Mouse (Mus musculus) liver, embryonic 14.5 days (tissue): ENCODE measurements around the gene Fh1. TPM values are rescaled to one million over a fixed set of nuclear protein-coding genes. Genes with fewer than 3 reads are reported as not detected.

Experiments used
- ATAC-seq: fragments of 200-750 bp; cut with Nextera tagmentation; 2 replicates; pipeline ENCODE4 v1.8.0; 2017; ENCODE audit warnings: moderate number of reproducible peaks, mild to moderate bottlenecking, moderate library complexity; ENCODE audit not compliant: insufficient read depth
- DNase-seq, 3 experiments: peaks; one replicate each; pipeline ENCODE4 v3.0.0-alpha.2; 2012 to 2013; ENCODE audit warnings: low read depth in 3 of 3, low spot score in 3 of 3
- H3K27ac ChIP-seq: fragments of 300-500 bp; sonication (generic); 2 replicates; pipeline ENCODE4 v1.5.1; 2014; ENCODE audit warnings: moderate library complexity, mild to moderate bottlenecking, control low read depth, inconsistent platforms
- H3K27me3 ChIP-seq: fragments of 300-500 bp; sonication (generic); 2 replicates; pipeline ENCODE4 v1.6.1; 2014; ENCODE audit warnings: mild to moderate bottlenecking, low read length, moderate library complexity; ENCODE audit not compliant: control insufficient read depth, insufficient read depth
- H3K36me3 ChIP-seq: fragments of 300-500 bp; sonication (generic); replicated peaks from 2 replicates; pipeline ENCODE4 v1.6.1; 2014; ENCODE audit warnings: low read depth; ENCODE audit not compliant: control insufficient read depth, insufficient read depth
- H3K4me1 ChIP-seq, 2 experiments: fragments of 200-500 bp in 1 of 2; fragments of 300-500 bp in 1 of 2; sonication (generic) in 1 of 2; replicated peaks; 2 replicates each; pipeline ENCODE4 v1.6.1; 2012 to 2014; ENCODE audit warnings: antibody characterized with exemption in 1 of 2, inconsistent platforms in 1 of 2, low read length in 1 of 2; ENCODE audit not compliant: control insufficient read depth in 2 of 2, insufficient read depth in 2 of 2
- H3K4me2 ChIP-seq: fragments of 300-500 bp; sonication (generic); 2 replicates; pipeline ENCODE4 v1.6.1; 2014; ENCODE audit warnings: low read depth, mild to moderate bottlenecking, control low read depth, moderate library complexity
- H3K4me3 ChIP-seq, 2 experiments: fragments of 200-500 bp in 1 of 2; fragments of 300-500 bp in 1 of 2; sonication (generic) in 1 of 2; 2 replicates each; pipeline ENCODE4 v1.5.1; 2012 to 2014; ENCODE audit warnings: low read depth in 2 of 2, low read length in 2 of 2, mild to moderate bottlenecking in 2 of 2, control low read depth in 1 of 2, inconsistent platforms in 1 of 2, moderate library complexity in 1 of 2; ENCODE audit not compliant: insufficient read depth in 1 of 2
- H3K9ac ChIP-seq: fragments of 300-500 bp; sonication (generic); replicated peaks from 2 replicates; pipeline ENCODE4 v1.6.1; 2014; ENCODE audit warnings: mild to moderate bottlenecking, control low read depth, moderate library complexity
- H3K9me3 ChIP-seq: fragments of 300-500 bp; sonication (generic); 2 replicates; pipeline ENCODE4 v1.6.1; 2016; ENCODE audit warnings: low read length, mixed read lengths; ENCODE audit not compliant: control insufficient read depth
- CTCF ChIP-seq: IDR thresholded peaks from 2 replicates; pipeline ENCODE4 v1.5.1; 2016; ENCODE audit warnings: antibody characterized with exemption, low read depth, control low read depth
- EP300 ChIP-seq: IDR thresholded peaks from 2 replicates; pipeline ENCODE4 v1.6.1; 2016; ENCODE audit warnings: antibody characterized with exemption, low read depth
- WGBS: fragments of 180-500 bp; shearing (Covaris S2); extraction: QIAGEN DNeasy Blood & Tissue Kit; methylation state at CpG from one replicate; pipeline ENCODE4 v1.1.7; 2014; ENCODE audit not compliant: insufficient replicate concordance; 5-methylcytosine and 5-hydroxymethylcytosine counted together
- polyA plus RNA-seq, 2 experiments: library from polyadenylated mRNA; depleted of rRNA in 1 of 2; stranded (reverse) in 1 of 2; unstranded in 1 of 2; fragments of >200 nt; fragmentation: Nextera tagmentation in 1 of 2; extraction: Ambion mirVana in 1 of 2; gene quantifications; 2 replicates each; pipeline versions ENCODE4 v1.2.1 to v1.2.3; 2012 to 2014

The Fh1 gene
- polyA plus RNA-seq, 2 experiments = 56.1 to 96.6 TPM

DNA sequence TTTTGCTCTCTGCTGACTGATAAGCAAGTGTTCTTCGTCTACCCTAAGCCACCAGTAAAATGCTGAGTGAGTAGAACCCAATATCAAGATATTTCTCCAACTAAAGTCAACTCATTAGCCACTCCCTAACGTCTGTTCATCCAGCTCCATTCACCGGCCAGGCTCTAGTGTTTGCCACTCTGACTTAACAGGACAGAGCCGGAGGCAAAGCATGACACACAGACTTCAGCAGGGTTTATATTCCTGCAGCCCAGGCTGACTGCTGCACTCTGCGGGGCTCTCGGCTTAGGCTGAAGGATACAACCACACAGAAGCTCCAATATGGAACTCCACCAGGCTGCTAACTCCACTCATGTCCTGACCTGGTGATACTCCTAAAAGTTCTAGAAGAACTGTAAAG lies 18.1 kb downstream of the Fh1 start:
- TF ChIP-seq CTCF (no peak), EP300 (no peak)
- Histone ChIP-seq H3K4me3 (no peak overlapping the region), H3K4me2 (no peak overlapping the region), H3K9ac (no peak overlapping the region), H3K27ac (no peak overlapping the region), H3K36me3 (peaks cover 36% of the 10 kb centered on the region), H3K27me3 (no peaks in the 10 kb centered on the region), H3K4me1 (peaks cover 0 to 2% of the 10 kb centered on the region in 2 experiments; a peak in 1 of 4 replicates), H3K9me3 (no peaks in the 10 kb centered on the region)
- ATAC-seq = 0 out of 2 replicates have a peak, but pooled peaks have one; percentile 27
- DNase-seq = no peak
- WGBS = 66% methylated on average over 6 of the region's 6 CpGs

GRCm38 (mm10) chr1:175603390-175603789 lies 22.0 kb downstream of the Fh1 start:
- WGBS = 67% methylated on average over 6 of the region's 6 CpGs
- no peak for TF ChIP-seq EP300
- TF ChIP-seq CTCF = peak; percentile 26; the same call in 1 of the 2 replicates
- H3K27me3 ChIP-seq = no peaks in the 10 kb centered on the region
- DNase-seq (no peak), ATAC-seq (no peak)
- peaks cover 20% of the 10 kb centered on the region for H3K36me3 ChIP-seq
- H3K4me3 ChIP-seq = no peak overlapping the region
- no peak overlapping the region for H3K27ac ChIP-seq
- no peak overlapping the region for H3K4me2 ChIP-seq
- no peak overlapping the region for H3K9ac ChIP-seq
- H3K4me1 ChIP-seq = peaks cover 0 to 2% of the 10 kb centered on the region in 2 experiments; a peak in 1 of 4 replicates
- no peaks in the 10 kb centered on the region for H3K9me3 ChIP-seq

- DNase-seq = no peak
- peak; percentile 49 for ATAC-seq
- H3K9me3 ChIP-seq = no peaks in the 10 kb centered on the region
- H3K4me2 ChIP-seq = no peak overlapping the region
- no peak overlapping the region for H3K27ac ChIP-seq
- no peak overlapping the region for H3K4me3 ChIP-seq
- TF ChIP-seq EP300 (no peak), CTCF (no peak)
- H3K9ac ChIP-seq = no peak overlapping the region
- H3K4me1 ChIP-seq = peaks cover 0 to 2% of the 10 kb centered on the region in 2 experiments; a peak in 1 of 4 replicates
- 68% methylated on average over 11 of the region's 11 CpGs for WGBS
- H3K27me3 ChIP-seq = no peaks in the 10 kb centered on the region
- peaks cover 16% of the 10 kb centered on the region for H3K36me3 ChIP-seq
These were observed 23.2 kb downstream of the Fh1 start for GRCm38 (mm10) chr1:175602231-175602630.

- Histone ChIP-seq H3K9me3 (no peaks in the 10 kb centered on the region), H3K27ac (no peak overlapping the region), H3K36me3 (no peaks in the 10 kb centered on the region), H3K27me3 (no peaks in the 10 kb centered on the region), H3K4me1 (no peaks in the 10 kb centered on the region), H3K9ac (no peak overlapping the region), H3K4me2 (no peak overlapping the region), H3K4me3 (no peak overlapping the region)
- WGBS = 82% methylated on average over 1 of the region's 1 CpGs
- TF ChIP-seq CTCF = no peak
- TF ChIP-seq EP300 = no peak
- ATAC-seq (no peak), DNase-seq (no peak)
These were observed 32.6 kb downstream of the Fh1 start for GRCm38 (mm10) chr1:175592832-175593231.

DNA sequence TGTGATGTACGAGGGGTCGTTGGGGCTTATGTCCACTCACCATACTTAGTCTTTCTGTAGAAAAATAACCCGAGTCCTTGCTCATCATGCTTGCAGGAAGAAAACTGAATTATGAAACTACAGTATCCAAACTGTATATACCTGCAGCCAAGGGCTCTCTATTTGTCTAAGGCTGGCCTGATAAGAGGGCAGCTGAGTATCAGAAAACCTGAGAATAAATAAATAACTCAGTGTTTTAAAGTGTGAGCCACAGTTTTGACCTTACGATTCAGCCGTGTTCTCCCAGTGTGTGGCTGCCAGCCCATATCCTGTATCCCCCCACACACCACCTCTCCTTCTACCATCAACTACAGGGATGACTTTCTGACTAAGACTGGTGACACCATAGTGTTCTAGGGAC lies 38.8 kb downstream of the Fh1 start:
- TF ChIP-seq CTCF = no peak
- no peak for TF ChIP-seq EP300

More for the DNA sequence above, 38.8 kb downstream of the Fh1 start:
- no peaks in the 10 kb centered on the region for H3K36me3 ChIP-seq
- WGBS = 63% methylated on average over 5 of the region's 5 CpGs
- no peak overlapping the region for H3K9ac ChIP-seq
- no peaks in the 10 kb centered on the region for H3K4me1 ChIP-seq
- H3K27me3 ChIP-seq = no peaks in the 10 kb centered on the region
- H3K9me3 ChIP-seq = no peaks in the 10 kb centered on the region
- no peak overlapping the region for H3K4me3 ChIP-seq
- DNase-seq = no peak
- ATAC-seq = no peak
- H3K4me2 ChIP-seq = no peak overlapping the region
- no peak overlapping the region for H3K27ac ChIP-seq
